Mouse (Mus musculus) lung, adult 2 months (tissue): ENCODE data around the gene Prl6a1. TPM values are rescaled to one million over a fixed set of nuclear protein-coding genes. Genes with fewer than 3 reads are reported as not detected.

Source experiments
- DNase-seq: peaks from one replicate; pipeline ENCODE4 v3.0.0; 2022
- H3K4me1 ChIP-seq: fragments of 200-500 bp; 2 replicates; pipeline ENCODE4 v1.6.1; 2011; ENCODE audit warnings: low read length; ENCODE audit not compliant: control insufficient read depth, insufficient read depth
- H3K4me3 ChIP-seq: fragments of 200-500 bp; replicated peaks from 2 replicates; pipeline ENCODE3; 2011; ENCODE audit warnings: low read depth, mild to moderate bottlenecking, control low read depth, low read length; ENCODE audit errors: extremely low read depth
- CTCF ChIP-seq: fragments of 200-500 bp; IDR thresholded peaks from 2 replicates; pipeline ENCODE4 v1.5.1; 2011; ENCODE audit warnings: mild to moderate bottlenecking, low read length, control low read depth; ENCODE audit not compliant: insufficient read depth
- POLR2A ChIP-seq: fragments of 200-500 bp; IDR thresholded peaks from 2 replicates; pipeline ENCODE4 v1.6.1; 2011; ENCODE audit warnings: low read depth, mild to moderate bottlenecking, control low read depth, low read length, borderline replicate concordance; ENCODE audit errors: extremely low read depth
- WGBS: fragments of 180-500 bp; shearing (Covaris S2); methylation state at CpG from one replicate; pipeline ENCODE4 v1.1.7; 2018; 5-methylcytosine and 5-hydroxymethylcytosine counted together
- polyA plus RNA-seq: library from polyadenylated mRNA; depleted of rRNA; stranded (reverse); fragments of >200 nt; gene quantifications from 2 replicates; pipeline ENCODE4 v1.2.3, GENCODE M21; 2012; rRNA removed

Gene Prl6a1
- not detected in 2 replicates for polyA plus RNA-seq

GRCm38 (mm10) chr13:27312334-27313225 lies at the start of gene Prl6a1:
Prl6a1 (plus strand) TSS chr13:27312627.
- WGBS = 64% methylated on average over 7 of the region's 7 CpGs

GRCm38 (mm10) chr13:27334989-27335388 lies 22.6 kb downstream of the Prl6a1 start:
- Histone ChIP-seq H3K4me1 (no peaks in the 10 kb centered on the region), H3K4me3 (no peak overlapping the region)
- 88% methylated on average over 1 of the region's 1 CpGs for WGBS
- TF ChIP-seq CTCF = no peak
- no peak for TF ChIP-seq POLR2A
- DNase-seq = no peak

More at GRCm38 (mm10) chr13:27312334-27313225, at the start of gene Prl6a1:
- TF ChIP-seq POLR2A (no peak), CTCF (no peak)
- H3K4me1 ChIP-seq = no peaks in the 10 kb centered on the region
- H3K4me3 ChIP-seq = no peak within 1 kb of the TSS
- DNase-seq = no peak

- no peak for DNase-seq
- WGBS = 45% methylated on average over 3 of the region's 3 CpGs
- Histone ChIP-seq H3K4me1 (no peaks in the 10 kb centered on the region), H3K4me3 (no peak overlapping the region)
- TF ChIP-seq POLR2A = no peak
- no peak for TF ChIP-seq CTCF
Measured at GRCm38 (mm10) chr13:27342733-27343275, 30.4 kb downstream of the Prl6a1 start.

GRCm38 (mm10) chr13:27345373-27345772 lies 32.9 kb downstream of the Prl6a1 start, which contains the start of gene Prl8a2:
Prl8a2 (plus strand) TSS chr13:27345673.
- WGBS = 66% methylated on average over 2 of the region's 2 CpGs
- H3K4me3 ChIP-seq = no peak within 1 kb of the TSS
- DNase-seq = no peak
- TF ChIP-seq POLR2A (no peak), CTCF (no peak)
- no peaks in the 10 kb centered on the region for H3K4me1 ChIP-seq

Other genes starting within 250 kb of the Prl6a1 start
- not detected in 2 replicates for gene Prl3d1, start 218.4 kb upstream of the Prl6a1 start, polyA plus RNA-seq
- gene Prl3d2, start 190.9 kb upstream of the Prl6a1 start, polyA plus RNA-seq = not detected in 2 replicates
- not detected in 2 replicates for gene Prl3d3, start 155.8 kb upstream of the Prl6a1 start, polyA plus RNA-seq
- not detected in 2 replicates for gene Prl3c1, start 116.0 kb upstream of the Prl6a1 start, polyA plus RNA-seq
- gene Prl3b1, start 70.8 kb upstream of the Prl6a1 start, polyA plus RNA-seq = not detected in 2 replicates
- gene Prl3a1, start 53.2 kb upstream of the Prl6a1 start, polyA plus RNA-seq = not detected in 2 replicates
- gene Prl8a2, start 33.0 kb downstream of the Prl6a1 start, polyA plus RNA-seq = not detected in 2 replicates
- not detected in 2 replicates for gene Prl2b1, start 78.2 kb downstream of the Prl6a1 start, polyA plus RNA-seq
- gene Prl8a6, start 126.1 kb downstream of the Prl6a1 start, polyA plus RNA-seq = not detected in 2 replicates
- gene Prl8a8, start 200.6 kb downstream of the Prl6a1 start, polyA plus RNA-seq = not detected in 2 replicates